Mouse (Mus musculus) layer of hippocampus, adult 18-20 months (tissue): ENCODE results near the gene Tdrd7. TPM values are rescaled to one million over a fixed set of nuclear protein-coding genes. Genes with fewer than 3 reads are reported as not detected.

Source experiments
- DNase-seq, 2 experiments: peaks; one replicate each; pipeline ENCODE4 v3.0.0; 2022; ENCODE audit warnings: low spot score in 2 of 2
- long read RNA-seq: library from polyadenylated mRNA; stranded (forward); transcript quantifications from one replicate; pipeline ENCODE4 v2.0.0, GENCODE M21; 2021
- total RNA-seq, 2 experiments: library from RNA; stranded (reverse); gene quantifications; 2 replicates each; pipeline ENCODE4 v1.2.3; 2021

Gene Tdrd7
- total RNA-seq = 10 to 100 TPM; 29.3 to 30.8 TPM
- long read RNA-seq, transcript Tdrd7-201 (17 exons, 3,716 nt) = major isoform, 25 of 44 reads
- long read RNA-seq, partial matches to known transcripts = 5 of 44 reads
- long read RNA-seq, other reads (novel, unspliced or antisense) = 14 of 44 reads

DNA sequence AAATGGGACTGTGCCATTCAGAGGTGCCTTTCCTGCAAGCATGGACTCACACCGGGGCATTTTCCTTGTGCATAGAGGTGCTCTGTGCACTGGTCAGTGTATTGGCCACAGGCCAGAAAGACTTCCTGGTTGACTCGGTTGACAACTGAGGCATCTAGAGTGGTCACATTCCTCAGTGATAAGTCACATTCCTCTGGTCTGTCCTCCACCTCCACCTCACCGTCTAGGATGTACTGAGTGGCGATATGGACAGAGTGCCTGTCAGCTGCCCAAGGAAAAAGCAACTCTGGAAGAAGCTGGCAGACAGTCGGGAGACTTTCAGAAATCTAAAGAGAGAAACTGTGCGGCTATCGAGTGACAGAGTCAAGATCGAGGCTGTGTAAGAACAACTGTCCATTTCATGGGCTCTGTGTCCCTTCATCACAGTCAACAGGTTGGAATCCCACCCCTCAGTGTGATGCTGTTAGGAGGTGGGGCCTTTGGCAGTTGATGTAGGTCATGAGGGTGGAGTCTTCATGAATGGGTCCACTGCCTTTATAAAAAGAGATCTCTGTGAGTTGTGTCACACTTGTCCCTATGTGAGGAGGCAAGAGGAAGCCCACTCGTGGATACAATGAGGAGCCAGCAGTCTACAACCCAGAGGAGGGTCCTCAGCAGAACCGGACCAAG is at the start of gene Tdrd7:
Tdrd7 (plus strand) TSS at position 564 of the 669 bp plus-strand sequence.
- no peak for DNase-seq

DNA sequence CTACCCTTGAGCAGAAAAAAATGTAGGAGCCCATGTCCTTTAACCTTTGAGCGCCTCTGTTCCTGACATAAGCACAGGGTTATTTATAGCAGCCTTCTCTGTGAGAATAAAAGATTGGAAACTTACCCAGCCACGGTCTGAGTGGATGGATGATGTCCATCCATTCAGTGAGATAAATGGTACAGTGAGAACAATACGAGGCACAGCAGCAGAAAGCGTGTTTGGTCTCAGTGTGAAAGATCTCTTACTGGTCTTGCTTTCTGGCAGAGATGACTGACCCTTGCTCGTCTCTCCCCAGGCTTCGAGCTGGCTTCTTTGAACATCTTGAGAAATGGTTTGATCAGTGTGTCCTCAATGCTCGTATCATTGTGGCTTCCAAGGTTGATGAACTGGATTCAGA is 48.0 kb upstream of the Tdrd7 start:
- no peak for DNase-seq

DNA sequence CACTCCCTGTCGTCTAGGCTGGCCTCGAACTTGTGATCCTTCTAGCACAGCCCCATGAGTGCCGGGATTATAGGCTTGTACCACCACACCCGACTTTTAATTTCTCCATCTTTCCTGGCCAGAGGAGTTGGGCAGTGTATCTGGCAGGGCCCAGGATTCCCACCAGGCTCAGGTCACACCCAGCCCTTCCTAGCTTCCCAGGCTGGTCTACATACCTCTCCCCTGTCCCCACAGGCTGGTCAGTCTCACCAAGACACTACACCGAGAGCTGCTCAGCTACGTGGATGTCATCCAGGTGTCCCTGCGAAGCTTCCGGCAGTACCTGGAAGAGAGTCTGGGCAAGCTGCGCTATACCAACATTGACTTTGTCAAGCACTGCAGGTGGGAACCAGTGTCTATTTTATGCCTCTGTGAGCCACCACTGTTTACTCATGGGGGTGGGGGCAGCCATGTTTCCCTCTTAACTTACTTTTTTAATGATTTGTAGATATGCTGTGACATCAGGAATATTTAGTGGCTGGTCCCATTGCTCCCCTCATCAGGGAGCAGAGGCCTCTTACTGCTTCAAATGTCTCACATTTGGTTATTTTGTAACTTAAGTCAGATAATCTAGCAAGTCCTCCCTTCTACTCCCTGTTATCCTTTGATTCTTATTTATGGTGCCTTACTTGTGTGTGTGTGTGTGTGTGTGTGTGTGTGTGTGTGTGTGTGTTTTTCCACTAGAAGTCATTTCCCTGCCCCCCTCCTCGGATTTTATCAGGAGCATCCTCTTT is 43.3 kb upstream of the Tdrd7 start:
- DNase-seq = no peak

DNA sequence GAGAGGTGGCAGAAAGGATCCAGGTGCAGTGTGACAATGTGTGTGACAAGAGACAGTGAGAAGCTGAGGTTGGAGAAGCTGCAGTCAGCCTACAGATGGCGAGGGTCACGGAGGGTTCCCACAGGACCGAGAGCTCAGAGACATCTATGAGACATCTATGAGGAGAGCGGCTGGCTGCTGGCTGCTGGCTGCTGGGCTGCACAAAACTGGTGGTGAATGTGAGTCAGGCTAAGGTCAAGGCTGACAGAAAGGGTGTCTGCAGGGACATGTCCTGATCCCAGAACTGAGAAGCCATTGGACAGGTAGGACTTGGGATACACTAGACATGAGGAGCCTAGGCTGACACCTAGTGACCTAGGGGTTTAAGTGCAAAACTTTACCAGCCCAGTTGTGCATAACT is 41.1 kb upstream of the Tdrd7 start:
- no peak for DNase-seq

DNA sequence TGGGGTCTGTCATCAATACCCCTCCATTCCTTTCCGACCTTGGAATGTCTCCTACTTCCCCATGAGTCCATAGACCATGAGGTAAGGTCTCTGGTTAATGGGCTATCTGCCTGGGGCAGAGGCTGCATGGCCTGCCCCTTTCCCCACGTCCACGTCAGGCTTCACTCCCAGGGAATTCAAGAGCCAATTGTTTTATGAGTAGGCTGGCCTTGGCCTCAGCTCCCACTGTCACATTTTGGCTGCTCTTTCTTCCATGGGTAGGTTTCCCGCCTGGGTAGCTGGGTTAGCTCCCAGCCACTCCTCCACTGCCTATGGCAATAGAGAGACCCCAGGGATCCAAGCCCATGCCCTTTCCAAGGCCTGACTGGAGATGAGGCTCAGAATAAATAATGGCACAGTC is 36.6 kb upstream of the Tdrd7 start:
- no peak for DNase-seq

DNA sequence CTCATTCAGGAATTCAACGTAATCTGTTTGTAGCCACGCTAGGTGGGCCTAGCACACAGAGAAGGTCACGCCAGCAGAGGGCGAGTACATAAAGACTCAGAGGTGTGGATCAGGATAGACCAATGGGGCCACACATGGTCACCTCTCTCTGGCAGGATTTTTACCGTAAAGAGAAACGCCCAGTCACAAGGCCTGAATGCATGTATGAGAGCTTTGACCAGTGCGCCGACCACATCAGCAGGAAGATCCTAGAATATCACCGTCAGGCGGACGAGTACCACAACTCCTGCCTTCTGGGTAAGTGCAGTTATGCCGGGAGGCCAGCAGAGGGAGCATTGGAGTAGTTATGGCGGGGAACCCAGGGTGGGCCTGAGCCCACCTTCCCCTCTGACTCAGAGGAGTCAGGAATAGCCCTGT is 23.5 kb upstream of the Tdrd7 start:
- peak; percentile 4 to 37 for DNase-seq

DNA sequence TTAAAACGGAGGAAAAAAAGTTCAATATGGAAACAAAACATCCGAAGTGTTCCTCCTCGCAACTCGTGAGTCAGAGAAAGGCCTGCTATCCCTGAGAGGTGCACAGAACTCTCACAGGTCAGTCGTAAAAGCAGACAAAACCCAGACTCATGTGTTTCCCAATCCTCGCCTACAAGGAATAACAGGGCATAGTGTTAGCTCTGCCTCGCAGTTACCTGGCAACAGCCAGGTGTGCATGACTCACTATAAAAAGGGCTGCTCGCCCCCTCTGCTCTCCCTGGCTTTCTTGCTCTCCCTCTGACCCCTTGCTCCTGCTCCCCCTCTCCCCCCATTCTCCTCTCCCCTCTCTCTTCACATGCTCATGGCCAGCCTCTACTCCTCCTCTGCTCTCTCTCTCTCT is 17.4 kb upstream of the Tdrd7 start:
- DNase-seq = no peak

DNA sequence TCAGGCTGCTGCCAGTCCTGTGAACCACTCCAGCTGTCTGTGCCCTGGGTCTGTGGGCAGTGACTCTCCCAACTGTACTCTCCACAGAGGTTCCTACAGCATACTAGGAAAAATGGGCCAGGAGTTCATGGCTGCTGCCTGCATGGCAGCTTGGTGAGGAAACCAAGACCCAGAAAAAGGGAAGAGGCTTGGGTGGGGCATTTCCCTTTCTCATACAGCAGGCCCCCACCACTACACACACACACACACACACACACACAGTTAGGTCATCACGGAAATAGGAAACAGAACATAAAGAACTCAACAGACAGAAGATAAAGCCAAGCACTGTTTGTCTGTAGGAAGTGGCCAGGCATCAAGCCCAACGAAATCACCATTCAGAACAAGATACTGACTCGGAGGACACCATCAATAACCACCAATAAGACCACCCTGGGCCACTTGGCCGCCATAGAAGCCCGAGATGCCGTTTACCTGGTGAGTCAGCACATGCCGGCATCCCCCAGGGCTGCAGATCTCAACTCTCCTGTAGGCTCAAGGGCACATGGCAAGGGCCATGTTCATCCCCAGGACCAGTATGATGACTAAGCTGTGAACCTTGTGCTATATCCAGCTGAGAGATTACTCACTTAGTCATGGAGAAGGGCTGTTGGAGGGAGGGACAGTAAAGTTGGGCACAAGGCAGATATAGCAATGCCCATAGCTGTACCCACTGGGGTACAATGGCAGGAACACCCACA is 15.9 kb upstream of the Tdrd7 start:
- no peak for DNase-seq

DNA sequence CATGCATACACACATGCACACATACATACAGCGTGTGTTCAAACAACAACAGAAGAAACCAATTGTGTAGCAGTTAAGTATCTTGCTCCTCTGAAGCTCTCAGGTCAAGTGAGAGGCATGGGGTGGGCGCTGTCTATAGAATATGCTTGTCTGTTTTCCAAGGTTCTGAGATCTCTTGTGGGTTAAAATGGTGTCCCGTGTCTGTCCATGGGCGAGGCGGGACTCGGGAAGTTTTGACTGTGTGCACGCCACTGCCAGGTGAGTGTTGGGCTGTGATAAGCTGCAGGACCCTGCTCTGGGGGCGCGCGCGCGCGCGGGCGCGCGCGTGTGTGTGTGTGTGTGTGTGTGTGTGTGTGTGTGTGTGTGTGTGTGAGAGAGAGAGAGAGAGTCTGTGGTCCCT is 13.3 kb upstream of the Tdrd7 start:
- DNase-seq = no peak

DNA sequence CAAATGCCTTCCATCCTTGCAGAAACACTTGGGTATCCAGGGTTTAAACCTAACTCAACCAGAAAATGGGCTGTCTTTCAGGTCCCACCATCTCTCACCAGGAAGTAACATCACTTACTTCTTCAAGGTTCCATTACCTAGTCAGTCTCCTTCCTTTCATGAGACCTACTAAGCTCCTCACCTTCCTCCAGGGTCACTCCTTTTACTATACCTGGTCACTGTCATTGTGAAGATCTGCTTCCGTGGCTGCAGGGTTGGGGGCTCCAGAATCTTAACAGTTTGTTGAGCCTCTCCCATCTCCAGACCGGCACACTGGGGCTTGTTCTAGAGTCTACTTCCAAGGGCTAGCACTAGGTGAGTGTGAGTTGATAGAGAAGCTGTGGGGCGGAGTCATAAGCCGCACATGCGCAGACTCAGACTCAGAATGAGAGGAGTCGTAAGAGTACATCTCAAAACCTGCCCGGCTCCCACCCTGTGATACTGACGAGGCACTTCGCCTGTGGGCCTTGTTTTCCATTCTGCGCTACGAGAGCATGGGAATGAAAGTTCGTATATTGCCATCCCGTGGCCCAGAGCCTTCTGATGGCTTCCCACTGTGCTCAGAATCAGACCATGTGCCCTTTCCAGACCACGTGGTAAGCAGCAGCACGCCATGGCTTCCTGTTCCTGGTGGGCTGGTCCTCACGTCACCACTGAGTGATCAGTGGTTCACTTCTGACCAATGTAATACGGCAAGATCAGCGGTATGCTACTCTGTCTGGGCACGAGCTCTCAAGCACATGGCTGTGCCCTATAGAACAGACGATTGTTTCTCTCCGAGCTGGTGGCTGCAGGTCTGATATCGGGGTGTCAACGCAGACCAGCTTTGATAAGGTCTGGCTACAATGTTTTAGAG is 11.9 kb upstream of the Tdrd7 start:
- DNase-seq = no peak

DNA sequence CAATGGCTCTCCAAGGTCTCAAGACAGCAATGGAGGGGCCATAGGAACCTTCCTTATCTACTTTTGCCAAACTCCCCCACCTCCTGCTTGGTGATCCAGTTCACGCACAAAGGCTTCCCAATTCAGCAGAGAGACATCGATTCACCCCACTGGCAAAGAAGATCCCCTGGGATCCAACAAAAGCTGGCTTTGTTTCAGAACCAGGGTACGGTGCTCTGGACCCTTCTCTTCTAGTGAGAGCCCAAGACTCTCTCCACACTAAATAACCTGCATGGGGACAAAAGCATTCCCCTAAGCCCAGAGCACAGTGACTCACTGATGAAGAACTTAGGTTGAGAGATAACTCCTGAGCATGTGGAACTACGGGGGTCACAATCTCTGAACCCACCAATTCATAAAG is 9.9 kb upstream of the Tdrd7 start:
- DNase-seq = no peak

DNA sequence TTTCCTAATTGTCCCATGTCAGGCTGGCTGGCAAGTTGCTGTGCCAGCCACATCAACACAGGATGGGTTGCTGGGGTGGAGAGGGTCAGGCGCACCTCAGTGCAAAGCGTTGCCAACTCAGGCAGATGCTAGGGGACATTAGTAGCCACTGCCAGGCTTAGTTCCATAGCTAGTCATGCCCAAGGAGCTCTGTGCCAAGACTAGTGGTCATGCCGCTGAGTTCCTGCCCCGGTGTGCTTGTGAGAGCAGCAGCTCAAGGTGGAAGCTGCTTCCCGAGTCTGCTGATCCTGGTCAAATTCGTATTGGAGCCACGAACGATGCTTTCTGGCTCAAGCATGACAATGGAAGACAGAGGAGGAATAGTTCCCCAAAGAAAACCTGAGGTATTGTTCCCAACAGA is 9.0 kb upstream of the Tdrd7 start:
- no peak for DNase-seq

DNA sequence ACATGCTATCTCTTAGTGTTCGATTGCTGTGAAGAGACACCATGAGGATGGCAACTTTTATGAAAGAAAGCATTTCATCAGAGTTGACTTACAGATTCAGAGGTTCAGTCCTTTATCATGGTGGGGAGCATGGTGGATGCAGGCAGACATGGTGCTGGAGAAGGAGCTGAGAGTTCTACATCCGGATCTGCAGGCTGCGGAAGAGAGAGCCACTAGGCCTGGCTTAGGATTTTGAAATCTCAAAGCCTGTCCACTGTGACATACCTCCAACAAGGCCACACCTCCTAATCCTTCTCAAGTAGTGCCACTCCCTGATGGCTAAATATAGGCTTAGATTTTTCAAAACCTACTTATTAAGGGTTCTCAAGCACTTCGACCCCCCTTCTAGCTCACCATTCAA is 8.4 kb upstream of the Tdrd7 start:
- no peak for DNase-seq

DNA sequence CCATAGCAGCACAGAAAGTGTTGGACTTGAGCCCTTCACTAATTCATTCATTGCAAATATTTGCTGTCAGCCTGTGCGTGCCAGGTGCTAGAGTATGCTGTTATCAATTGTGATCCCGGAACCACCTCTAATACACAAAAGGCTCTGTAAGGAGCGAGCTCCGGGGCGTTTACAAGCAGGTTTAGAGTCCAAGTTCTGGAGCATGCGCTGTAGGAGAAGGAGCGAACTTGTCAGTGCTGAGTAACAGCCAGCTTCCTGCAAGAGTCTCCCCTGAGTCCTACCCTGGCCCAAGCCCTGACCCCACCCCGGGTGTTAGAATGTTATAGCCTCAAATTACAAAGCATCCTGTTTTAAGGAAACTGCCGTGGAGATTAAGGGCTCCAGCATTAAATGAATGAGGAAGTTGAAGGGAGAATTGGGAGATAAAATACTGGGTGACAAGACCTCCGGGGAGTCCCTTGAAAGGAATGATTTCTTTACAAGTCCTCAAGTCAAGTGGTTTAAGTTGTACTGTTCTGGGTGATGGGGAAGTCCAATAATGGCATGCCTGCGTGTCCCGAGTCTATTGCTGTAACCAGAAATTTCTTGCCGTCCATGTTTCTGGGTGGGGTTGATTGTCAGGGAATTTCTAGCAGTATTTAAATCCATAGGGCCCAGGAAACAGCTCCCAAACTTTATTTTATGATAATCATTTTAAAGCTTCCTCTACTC is 758 bp downstream of the Tdrd7 start:
- DNase-seq = no peak

DNA sequence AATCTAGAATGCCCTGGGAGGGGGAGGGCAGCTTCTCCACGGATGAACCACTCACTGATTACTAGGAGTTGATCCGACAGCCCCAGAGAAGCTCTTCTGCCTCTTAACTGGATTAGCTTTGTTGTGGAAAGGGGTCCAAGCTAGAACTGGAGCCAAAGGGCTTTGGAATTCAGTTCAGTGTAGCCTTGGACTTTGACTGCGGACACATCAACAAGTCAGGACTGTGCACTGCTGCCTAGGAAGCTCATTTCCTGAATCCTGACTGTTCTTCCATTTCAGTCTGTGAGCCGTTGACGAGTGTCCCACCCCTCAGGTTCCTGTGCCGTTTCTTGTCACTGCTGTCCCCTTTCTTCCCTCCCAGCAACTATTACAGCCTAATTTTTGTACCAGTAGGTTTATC is 1.6 kb downstream of the Tdrd7 start:
- DNase-seq = no peak

DNA sequence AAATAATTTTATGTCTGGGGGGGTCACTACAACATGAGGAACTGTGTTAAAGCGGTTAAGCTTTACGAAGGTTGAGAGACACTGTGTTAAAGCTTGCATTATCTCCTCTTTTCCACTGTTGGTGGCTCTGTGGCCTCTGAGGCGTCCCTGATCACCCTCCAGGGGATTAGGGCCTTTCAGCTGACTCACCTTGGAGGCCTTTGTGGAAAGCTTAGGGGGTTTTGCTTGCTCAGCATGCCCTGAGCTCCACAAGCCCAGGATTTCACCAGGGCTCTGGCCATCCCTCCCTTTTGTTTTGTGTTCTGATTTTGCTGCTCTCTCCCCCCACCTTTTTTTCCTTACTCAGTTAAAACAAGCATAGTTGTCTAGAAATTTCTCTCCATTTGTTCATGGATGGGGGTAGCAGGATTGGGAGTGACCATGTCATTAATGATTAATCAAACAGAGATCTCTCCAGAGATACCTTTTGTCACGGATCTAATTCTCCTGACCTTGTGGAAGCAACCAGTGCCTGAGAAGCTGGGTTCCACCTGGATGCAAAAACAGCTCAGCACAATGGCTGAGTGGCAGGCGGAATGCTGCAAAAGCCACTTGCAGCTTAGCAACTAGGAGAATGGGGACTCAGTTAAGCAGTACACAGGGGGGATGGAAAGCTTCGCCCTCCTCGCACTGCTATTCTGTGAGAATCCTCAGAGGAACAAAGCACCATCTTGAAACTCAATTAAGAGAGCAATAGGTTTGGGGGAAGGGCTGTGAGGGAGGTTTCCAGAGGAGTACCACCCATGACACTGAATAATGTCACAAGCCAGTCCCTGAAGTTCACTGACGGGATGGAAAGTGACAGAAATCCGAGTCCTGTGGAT is 2.6 kb downstream of the Tdrd7 start:
- no peak for DNase-seq

DNA sequence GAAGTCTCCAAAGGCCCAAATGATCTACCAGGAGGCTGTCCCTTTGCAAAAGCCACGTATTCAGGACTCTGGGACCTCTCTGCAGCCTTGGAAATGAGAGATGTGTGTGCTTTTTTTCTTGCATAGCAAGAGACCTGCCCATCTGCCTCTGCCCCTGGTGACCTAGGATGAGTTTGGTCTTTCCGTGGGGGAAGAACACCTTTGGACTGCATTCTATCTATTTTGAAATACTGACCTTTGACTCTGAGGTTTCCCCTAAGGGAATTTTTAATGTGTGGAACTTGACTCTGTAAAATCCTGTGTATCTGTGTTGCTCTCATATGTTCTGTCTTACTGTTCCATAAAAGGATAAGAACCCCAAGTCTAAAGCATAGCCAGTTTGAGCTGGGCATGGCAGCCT is 3.9 kb downstream of the Tdrd7 start:
- DNase-seq = no peak

DNA sequence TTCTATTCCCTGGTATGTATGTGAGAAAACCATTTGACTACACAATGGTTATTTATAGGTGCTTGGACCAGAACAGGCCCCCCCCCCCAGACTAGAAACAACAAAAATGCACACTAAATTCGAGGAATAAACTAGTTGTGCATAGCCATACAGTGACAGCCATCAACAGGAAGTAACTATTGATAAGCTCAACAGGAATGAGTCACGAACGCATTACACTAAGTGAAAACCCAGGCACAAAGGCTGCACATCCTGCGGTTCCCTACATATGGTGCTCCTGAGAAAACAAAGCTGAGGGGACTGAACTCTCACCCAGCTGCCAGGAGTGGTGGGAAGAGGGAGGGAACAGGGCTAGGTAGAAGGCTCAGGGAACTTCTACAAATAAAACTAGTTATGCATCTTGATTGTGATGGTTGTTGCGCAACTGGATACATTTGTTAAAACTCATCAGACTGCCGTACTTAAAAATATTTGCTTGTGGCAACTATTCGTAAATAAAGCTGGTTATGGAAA is 5.0 kb downstream of the Tdrd7 start:
- DNase-seq = no peak

DNA sequence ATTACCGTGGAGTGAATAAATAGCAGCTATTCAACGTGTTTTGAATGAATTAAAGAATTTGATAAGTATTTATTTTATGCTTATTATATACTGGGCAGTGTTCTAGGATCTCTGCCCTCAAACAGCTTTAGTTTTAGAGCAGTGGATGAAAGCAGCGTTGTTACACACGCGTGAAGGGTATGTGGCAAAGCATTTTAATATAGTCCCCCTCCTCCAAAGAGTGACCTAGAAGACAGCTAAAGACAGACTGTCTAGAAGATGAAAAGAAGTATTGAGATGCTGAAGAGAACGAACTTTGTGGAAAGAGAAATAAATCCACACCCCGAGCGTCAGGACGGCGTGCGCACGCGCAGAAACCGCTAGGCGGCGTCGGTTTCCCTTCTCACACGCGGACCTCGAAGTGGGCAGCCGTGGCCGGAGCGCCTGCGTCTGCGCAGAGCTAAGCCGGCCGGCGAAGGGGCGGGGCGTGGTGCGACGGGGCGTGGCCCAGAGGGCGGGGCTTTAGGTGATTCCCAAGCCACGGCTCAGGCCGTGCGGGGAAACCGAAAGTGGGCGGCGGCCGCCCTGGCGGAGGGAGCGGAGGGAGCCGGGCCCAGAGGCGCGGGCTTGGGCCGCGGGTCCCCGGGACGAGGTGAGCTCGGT is 6.8 kb downstream of the Tdrd7 start:
- peak; percentile 97 to 98 for DNase-seq
